Mouse (Mus musculus): ENCODE measurements around the gene Hs6st3.

- no peak for TF ChIP-seq CTCF (conservative IDR thresholded peaks at IDR 0.05; ENCODE audit: insufficient read depth, insufficient read length, low read depth, low read length)
- TF ChIP-seq POLR2A (IDR thresholded peaks at IDR 0.05; ENCODE audit: low read depth, low read length): no peak
Observed at GRCm38 (mm10) chr14:119895097-119895496, 757.0 kb downstream of the Hs6st3 start.

All from kidney, adult 2 months (tissue).